Mouse (Mus musculus) thymus, postnatal 10 days (tissue): ENCODE data around the gene Git2.

Experiments
- DNase-seq, 2 experiments: peaks; one replicate each; pipeline ENCODE4 v3.0.0; 2021; ENCODE audit warnings: low spot score in 2 of 2

Git2 gene

GRCm38 (mm10) chr5:114764812-114765735 is 10.2 kb downstream of the Git2 start:
- DNase-seq = no peak

GRCm38 (mm10) chr5:114761980-114762379 is 13.3 kb downstream of the Git2 start:
- no peak for DNase-seq

GRCm38 (mm10) chr5:114759536-114760090 is 15.7 kb downstream of the Git2 start:
- no peak for DNase-seq

- no peak for DNase-seq
Observed at GRCm38 (mm10) chr5:114753384-114753783, 21.9 kb downstream of the Git2 start.

- no peak for DNase-seq
Observed at GRCm38 (mm10) chr5:114752397-114752796, 22.9 kb downstream of the Git2 start.

GRCm38 (mm10) chr5:114750325-114750724 is 25.0 kb downstream of the Git2 start:
- no peak for DNase-seq

- no peak for DNase-seq
Observed at GRCm38 (mm10) chr5:114747521-114747920, 27.8 kb downstream of the Git2 start.

GRCm38 (mm10) chr5:114746886-114747285 is 28.4 kb downstream of the Git2 start:
- DNase-seq = no peak

GRCm38 (mm10) chr5:114745581-114745980 is 29.7 kb downstream of the Git2 start:
- no peak for DNase-seq

- no peak for DNase-seq
Observed at GRCm38 (mm10) chr5:114743697-114744090, 31.6 kb downstream of the Git2 start.

- no peak for DNase-seq
Observed at GRCm38 (mm10) chr5:114742998-114743696, 32.2 kb downstream of the Git2 start.

GRCm38 (mm10) chr5:114742572-114742971 is 32.7 kb downstream of the Git2 start:
- DNase-seq = no peak

GRCm38 (mm10) chr5:114740595-114740994 is 34.7 kb downstream of the Git2 start:
- no peak for DNase-seq

- no peak for DNase-seq
Observed at GRCm38 (mm10) chr5:114738707-114739241, 36.5 kb downstream of the Git2 start.

GRCm38 (mm10) chr5:114737090-114737887 is 38.0 kb downstream of the Git2 start:
- no peak for DNase-seq

GRCm38 (mm10) chr5:114733606-114734005 is 41.7 kb downstream of the Git2 start:
- no peak for DNase-seq

GRCm38 (mm10) chr5:114731969-114732368 is 43.3 kb downstream of the Git2 start:
- DNase-seq = no peak

GRCm38 (mm10) chr5:114731498-114731897 is 43.8 kb downstream of the Git2 start:
- DNase-seq = no peak

GRCm38 (mm10) chr5:114730129-114730528 is 45.2 kb downstream of the Git2 start:
- no peak for DNase-seq

- no peak for DNase-seq
Observed at GRCm38 (mm10) chr5:114728160-114728559, 47.2 kb downstream of the Git2 start.

- DNase-seq = no peak
Observed at GRCm38 (mm10) chr5:114722846-114723245, 52.5 kb downstream of the Git2 start.
